Mouse (Mus musculus) heart, embryonic 13.5 days (tissue): ENCODE measurements around the gene Tesc. TPM values are rescaled to one million over a fixed set of nuclear protein-coding genes. Genes with fewer than 3 reads are reported as not detected.

Experiments used
- ATAC-seq: fragments of 200-750 bp; cut with Nextera tagmentation; 2 replicates; pipeline ENCODE4 v1.8.0; 2017; ENCODE audit warnings: moderate TSS enrichment; ENCODE audit not compliant: insufficient number of reproducible peaks, low FRiP score, low TSS enrichment; ENCODE audit errors: extremely low read depth
- H3K27ac ChIP-seq: fragments of 300-500 bp; sonication (generic); replicated peaks from 2 replicates; pipeline ENCODE4 v1.5.1; 2015; ENCODE audit warnings: moderate library complexity, mild to moderate bottlenecking, inconsistent platforms
- H3K27me3 ChIP-seq: fragments of 300-500 bp; sonication (generic); replicated peaks from 2 replicates; pipeline ENCODE4 v1.6.1; 2015; ENCODE audit warnings: mild to moderate bottlenecking, inconsistent platforms
- H3K36me3 ChIP-seq: fragments of 300-500 bp; sonication (generic); 2 replicates; pipeline ENCODE4 v1.6.1; 2015; ENCODE audit warnings: mild to moderate bottlenecking, inconsistent platforms
- H3K4me1 ChIP-seq: fragments of 300-500 bp; sonication (generic); 2 replicates; pipeline ENCODE4 v1.6.1; 2015; ENCODE audit warnings: inconsistent platforms
- H3K4me2 ChIP-seq: fragments of 300-500 bp; sonication (generic); 2 replicates; pipeline ENCODE4 v1.6.1; 2015; ENCODE audit warnings: inconsistent platforms, mild to moderate bottlenecking, moderate library complexity
- H3K4me3 ChIP-seq: fragments of 300-500 bp; sonication (generic); 2 replicates; pipeline ENCODE4 v1.5.1; 2015; ENCODE audit warnings: moderate library complexity, mild to moderate bottlenecking, inconsistent platforms
- H3K9ac ChIP-seq: fragments of 300-500 bp; sonication (generic); 2 replicates; pipeline ENCODE4 v1.6.1; 2015; ENCODE audit warnings: inconsistent platforms, mild to moderate bottlenecking, moderate library complexity
- H3K9me3 ChIP-seq: fragments of 300-500 bp; sonication (generic); 2 replicates; pipeline ENCODE4 v1.6.1; 2016; ENCODE audit warnings: inconsistent platforms
- WGBS: fragments of 180-500 bp; shearing (Covaris S2); methylation state at CpG from one replicate; pipeline ENCODE4 v1.1.7; 2015; ENCODE audit warnings: mixed read lengths; 5-methylcytosine and 5-hydroxymethylcytosine counted together
- polyA plus RNA-seq: library from polyadenylated mRNA; unstranded; fragments of >200 nt; fragmentation: Nextera tagmentation; extraction: Ambion mirVana; gene quantifications from 2 replicates; pipeline ENCODE4 v1.2.1, GENCODE M21; 2015

The Tesc gene
- polyA plus RNA-seq, 1 experiment from 2014 or later: 17.8 TPM

DNA sequence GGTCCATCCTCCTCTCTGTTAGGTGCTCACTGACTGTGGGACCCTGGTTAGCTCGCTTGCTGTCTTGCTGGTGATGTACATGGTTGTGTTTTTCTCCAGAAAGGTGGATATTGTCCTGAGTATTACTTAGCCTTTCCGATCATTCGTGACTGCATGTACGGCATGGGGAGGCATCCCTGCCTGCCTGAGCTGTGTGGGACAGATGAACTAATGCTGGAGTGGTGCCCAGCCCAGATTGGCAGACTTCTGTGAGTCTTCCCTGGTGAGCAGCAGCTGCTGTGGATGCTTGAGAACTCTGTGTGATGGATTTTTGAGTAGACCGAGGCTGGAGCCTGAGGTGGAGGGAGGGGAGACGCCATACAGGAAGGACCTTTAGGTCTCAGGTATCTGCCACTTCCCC, 17.4 kb downstream of the Tesc start:
- Histone ChIP-seq H3K36me3 (no peaks in the 10 kb centered on the region), H3K4me1 (0 out of 2 replicates have a peak, but pooled peaks cover 8% of the 10 kb centered on the region), H3K27ac (no peak overlapping the region), H3K4me2 (no peak overlapping the region), H3K9ac (no peak overlapping the region), H3K9me3 (no peaks in the 10 kb centered on the region; the same call in 1 of the 2 replicates), H3K27me3 (no peaks in the 10 kb centered on the region), H3K4me3 (no peak overlapping the region)
- ATAC-seq: no peak
- 85% methylated on average over 6 of the region's 6 CpGs for WGBS

GRCm38 (mm10) chr5:118045385-118045784, 17.8 kb downstream of the Tesc start:
- WGBS: 86% methylated on average over 9 of the region's 9 CpGs

GRCm38 (mm10) chr5:118047091-118047757, 19.7 kb downstream of the Tesc start:
- ATAC-seq: no peak
- WGBS: 84% methylated on average over 14 of the region's 14 CpGs
- Histone ChIP-seq H3K4me3 (no peak overlapping the region), H3K9me3 (no peaks in the 10 kb centered on the region), H3K27me3 (no peaks in the 10 kb centered on the region), H3K9ac (no peak overlapping the region), H3K4me2 (no peak overlapping the region), H3K27ac (no peak overlapping the region), H3K4me1 (peaks cover 12% of the 10 kb centered on the region), H3K36me3 (no peaks in the 10 kb centered on the region)

More at GRCm38 (mm10) chr5:118045385-118045784, 17.8 kb downstream of the Tesc start:
- H3K36me3 ChIP-seq: no peaks in the 10 kb centered on the region
- no peak overlapping the region for H3K9ac ChIP-seq
- H3K4me3 ChIP-seq: no peak overlapping the region
- no peak for ATAC-seq
- H3K27ac ChIP-seq: no peak overlapping the region
- H3K27me3 ChIP-seq: no peaks in the 10 kb centered on the region
- no peaks in the 10 kb centered on the region; the same call in 1 of the 2 replicates for H3K9me3 ChIP-seq
- 0 out of 2 replicates have a peak, but pooled peaks cover 8% of the 10 kb centered on the region for H3K4me1 ChIP-seq
- H3K4me2 ChIP-seq: no peak overlapping the region

- no peak overlapping the region for H3K9ac ChIP-seq
- H3K27ac ChIP-seq: no peak overlapping the region
- 85% methylated on average over 4 of the region's 4 CpGs for WGBS
- H3K9me3 ChIP-seq: no peaks in the 10 kb centered on the region
- no peak for ATAC-seq
- H3K4me3 ChIP-seq: no peak overlapping the region
- no peaks in the 10 kb centered on the region for H3K36me3 ChIP-seq
- no peak overlapping the region for H3K4me2 ChIP-seq
- no peaks in the 10 kb centered on the region for H3K27me3 ChIP-seq
- H3K4me1 ChIP-seq: peaks cover 15% of the 10 kb centered on the region
Observed at GRCm38 (mm10) chr5:118048412-118048811, 20.9 kb downstream of the Tesc start.

GRCm38 (mm10) chr5:118048928-118049327, 21.4 kb downstream of the Tesc start:
- ATAC-seq: no peak
- Histone ChIP-seq H3K4me2 (no peak overlapping the region), H3K4me3 (no peak overlapping the region), H3K9ac (no peak overlapping the region), H3K27me3 (no peaks in the 10 kb centered on the region), H3K27ac (no peak overlapping the region), H3K36me3 (no peaks in the 10 kb centered on the region), H3K4me1 (peaks cover 15% of the 10 kb centered on the region), H3K9me3 (no peaks in the 10 kb centered on the region)
- 62% methylated on average over 5 of the region's 5 CpGs for WGBS

DNA sequence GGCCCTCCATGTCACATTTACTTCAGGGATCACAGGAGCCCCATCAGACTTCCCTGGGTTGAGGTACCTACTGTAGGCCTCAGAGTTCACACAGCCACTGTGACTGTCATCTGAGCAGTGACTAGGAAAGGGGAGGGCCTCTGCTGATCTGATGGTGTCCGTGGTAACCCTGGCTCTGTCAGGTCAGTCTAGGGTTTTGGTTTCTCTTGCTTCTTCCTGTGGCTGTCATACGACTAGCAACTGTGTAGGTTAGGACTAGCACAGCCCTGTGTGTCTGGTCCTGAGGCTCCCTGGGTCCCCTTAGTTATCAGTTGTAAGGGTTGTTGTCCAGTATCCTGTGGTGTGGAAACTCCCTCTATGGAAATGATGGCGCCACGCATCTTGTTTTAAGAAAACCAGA, 23.2 kb downstream of the Tesc start:
- no peak for ATAC-seq
- H3K4me2 ChIP-seq: no peak overlapping the region
- H3K9me3 ChIP-seq: no peaks in the 10 kb centered on the region
- 64% methylated on average over 4 of the region's 4 CpGs for WGBS
- H3K4me3 ChIP-seq: no peak overlapping the region
- no peaks in the 10 kb centered on the region for H3K27me3 ChIP-seq
- H3K36me3 ChIP-seq: no peaks in the 10 kb centered on the region
- no peak overlapping the region for H3K9ac ChIP-seq
- H3K4me1 ChIP-seq: peaks cover 21% of the 10 kb centered on the region
- no peak overlapping the region for H3K27ac ChIP-seq

- H3K9me3 ChIP-seq: no peaks in the 10 kb centered on the region
- no peaks in the 10 kb centered on the region; the same call in 1 of the 2 replicates for H3K27me3 ChIP-seq
- no peaks in the 10 kb centered on the region for H3K36me3 ChIP-seq
- no peak overlapping the region for H3K4me2 ChIP-seq
- H3K9ac ChIP-seq: 0 out of 2 replicates have a peak overlapping the region, but pooled peaks have one; percentile 0
- H3K4me3 ChIP-seq: no peak overlapping the region
- peaks cover 33% of the 10 kb centered on the region for H3K4me1 ChIP-seq
- ATAC-seq: no peak
- 70% methylated on average over 8 of the region's 8 CpGs for WGBS
- H3K27ac ChIP-seq: peak overlapping the region; percentile 48; the same call in 1 of the 2 replicates
Observed at GRCm38 (mm10) chr5:118051981-118052662, 24.6 kb downstream of the Tesc start.

DNA sequence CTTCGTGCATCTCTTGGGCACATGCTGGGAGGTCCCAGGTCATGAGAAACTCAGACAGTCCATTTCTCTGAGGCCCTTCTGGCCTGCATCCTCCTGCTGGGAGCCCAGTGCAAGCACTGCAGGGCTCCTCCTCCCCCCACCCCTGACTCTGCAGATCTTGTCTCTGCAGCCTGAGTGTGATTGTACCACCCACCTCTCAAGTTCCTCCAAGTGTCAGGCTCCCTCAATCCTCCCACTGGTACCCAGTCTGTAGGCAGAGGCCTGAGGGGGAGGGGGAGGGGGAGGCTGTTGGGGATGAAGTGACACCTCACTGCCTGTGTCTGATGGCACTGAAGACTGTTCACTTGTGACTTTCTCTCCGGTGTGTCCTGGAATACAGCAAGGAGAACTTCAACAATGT, 25.7 kb downstream of the Tesc start:
- no peak overlapping the region for H3K9ac ChIP-seq
- WGBS: 83% methylated on average over 2 of the region's 2 CpGs
- no peak overlapping the region for H3K4me3 ChIP-seq
- H3K27ac ChIP-seq: no peak overlapping the region
- H3K36me3 ChIP-seq: no peaks in the 10 kb centered on the region
- no peak overlapping the region for H3K4me2 ChIP-seq
- H3K4me1 ChIP-seq: peaks cover 44% of the 10 kb centered on the region
- no peaks in the 10 kb centered on the region; the same call in 1 of the 2 replicates for H3K27me3 ChIP-seq
- no peak for ATAC-seq
- no peaks in the 10 kb centered on the region for H3K9me3 ChIP-seq

DNA sequence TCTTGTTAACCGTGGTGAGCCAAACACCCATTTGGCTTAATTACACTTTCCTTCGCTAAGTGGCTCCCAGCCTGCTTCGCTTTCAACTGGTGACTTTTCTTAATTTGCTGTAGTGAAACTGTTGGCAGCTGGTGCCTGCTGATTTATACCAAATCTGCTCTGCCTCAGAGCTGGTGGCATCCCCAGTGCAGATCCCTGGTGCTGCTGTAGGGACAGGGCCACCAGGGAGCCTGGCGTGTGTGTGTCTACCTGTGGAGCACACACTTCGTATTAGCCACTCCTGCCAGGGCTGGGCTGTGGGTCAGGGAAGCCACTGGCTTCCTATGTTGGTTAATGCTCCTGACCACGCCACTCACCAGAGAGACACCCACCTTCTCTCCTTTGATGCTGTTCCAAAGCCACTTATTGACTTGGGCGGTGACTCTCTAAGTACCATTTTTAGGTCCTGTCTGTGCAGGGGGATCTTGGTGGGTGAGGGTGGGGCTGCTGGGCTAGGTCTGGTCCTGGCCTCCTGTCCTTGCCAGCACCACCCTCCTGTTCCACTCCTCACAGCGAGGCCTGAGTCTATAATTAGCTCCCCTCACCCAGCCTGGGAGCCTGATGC, 30.1 kb downstream of the Tesc start:
- peak overlapping the region; percentile 88 for H3K27ac ChIP-seq
- H3K4me3 ChIP-seq: no peak overlapping the region
- H3K9me3 ChIP-seq: no peaks in the 10 kb centered on the region
- H3K27me3 ChIP-seq: no peaks in the 10 kb centered on the region; the same call in 1 of the 2 replicates
- peak; percentile 52; the same call in 1 of the 2 replicates for ATAC-seq
- WGBS: 29% methylated on average over 8 of the region's 8 CpGs
- 0 out of 2 replicates have a peak overlapping the region, but pooled peaks have one; percentile 45 for H3K9ac ChIP-seq
- H3K4me2 ChIP-seq: 0 out of 2 replicates have a peak overlapping the region, but pooled peaks have one; percentile 6
- peaks cover 4% of the 10 kb centered on the region; the same call in 1 of the 2 replicates for H3K36me3 ChIP-seq
- peaks cover 44% of the 10 kb centered on the region for H3K4me1 ChIP-seq

GRCm38 (mm10) chr5:118058858-118059257, 31.3 kb downstream of the Tesc start:
- Histone ChIP-seq H3K4me2 (no peak overlapping the region), H3K4me1 (peaks cover 52% of the 10 kb centered on the region), H3K27ac (peak overlapping the region; percentile 88), H3K9me3 (no peaks in the 10 kb centered on the region), H3K36me3 (peaks cover 8% of the 10 kb centered on the region; the same call in 1 of the 2 replicates), H3K27me3 (no peaks in the 10 kb centered on the region; the same call in 1 of the 2 replicates), H3K9ac (0 out of 2 replicates have a peak overlapping the region, but pooled peaks have one; percentile 24), H3K4me3 (no peak overlapping the region)
- 74% methylated on average over 10 of the region's 10 CpGs for WGBS
- ATAC-seq: no peak

- ATAC-seq: no peak
- 91% methylated on average over 9 of the region's 9 CpGs for WGBS
- peaks cover 12% of the 10 kb centered on the region for H3K36me3 ChIP-seq
- H3K27me3 ChIP-seq: no peaks in the 10 kb centered on the region; the same call in 1 of the 2 replicates
- no peak overlapping the region for H3K27ac ChIP-seq
- H3K4me3 ChIP-seq: no peak overlapping the region
- peaks cover 52% of the 10 kb centered on the region for H3K4me1 ChIP-seq
- no peaks in the 10 kb centered on the region for H3K9me3 ChIP-seq
- H3K4me2 ChIP-seq: no peak overlapping the region
- H3K9ac ChIP-seq: no peak overlapping the region
Observed at GRCm38 (mm10) chr5:118059646-118060045, 32.1 kb downstream of the Tesc start.
